Mouse (Mus musculus): ENCODE measurements around the gene Acer2.

Gene Acer2

GRCm38 (mm10) chr4:86874146-86874847, at the start of gene Acer2:
Gene Acer2, plus strand, starts transcription at chr4:86874396.
- peak; percentile 93 for DNase-seq (ENCODE audit: low read depth, low spot score)

- no peak for DNase-seq (ENCODE audit: low read depth, low spot score)
Observed at GRCm38 (mm10) chr4:86825143-86825542, 49.1 kb upstream of the Acer2 start.

GRCm38 (mm10) chr4:86831896-86832295, 42.3 kb upstream of the Acer2 start:
- no peak for DNase-seq (ENCODE audit: low read depth, low spot score)

GRCm38 (mm10) chr4:86841141-86841540, 33.1 kb upstream of the Acer2 start:
- peak; percentile 57 for DNase-seq (ENCODE audit: low read depth, low spot score)

- no peak for DNase-seq (ENCODE audit: low read depth, low spot score)
Observed at GRCm38 (mm10) chr4:86845384-86845783, 28.8 kb upstream of the Acer2 start.

GRCm38 (mm10) chr4:86847246-86847645, 26.9 kb upstream of the Acer2 start:
- DNase-seq (ENCODE audit: low read depth, low spot score): no peak

GRCm38 (mm10) chr4:86851331-86851730, 22.9 kb upstream of the Acer2 start:
- no peak for DNase-seq (ENCODE audit: low read depth, low spot score)

GRCm38 (mm10) chr4:86852018-86852417, 22.2 kb upstream of the Acer2 start:
- no peak for DNase-seq (ENCODE audit: low read depth, low spot score)

- DNase-seq (ENCODE audit: low read depth, low spot score): peak; percentile 47
Observed at GRCm38 (mm10) chr4:86852813-86853590, 21.2 kb upstream of the Acer2 start.

GRCm38 (mm10) chr4:86856304-86857112, 17.7 kb upstream of the Acer2 start:
- DNase-seq (ENCODE audit: low read depth, low spot score): no peak

GRCm38 (mm10) chr4:86857113-86858069, 16.8 kb upstream of the Acer2 start, which contains the start of gene Rps6:
Gene Rps6, minus strand, starts transcription at chr4:86857412.
- DNase-seq (ENCODE audit: low read depth, low spot score): peak; percentile 97

GRCm38 (mm10) chr4:86858070-86858440, 16.1 kb upstream of the Acer2 start:
- no peak for DNase-seq (ENCODE audit: low read depth, low spot score)

- DNase-seq (ENCODE audit: low read depth, low spot score): no peak
Observed at GRCm38 (mm10) chr4:86864087-86864486, 10.1 kb upstream of the Acer2 start.

GRCm38 (mm10) chr4:86871988-86872387, 2.2 kb upstream of the Acer2 start:
- DNase-seq (ENCODE audit: low read depth, low spot score): peak; percentile 48

GRCm38 (mm10) chr4:86873072-86873471, 1.1 kb upstream of the Acer2 start:
- no peak for DNase-seq (ENCODE audit: low read depth, low spot score)

GRCm38 (mm10) chr4:86879477-86879876, 5.3 kb downstream of the Acer2 start:
- DNase-seq (ENCODE audit: low read depth, low spot score): no peak

GRCm38 (mm10) chr4:86881178-86881577, 7.0 kb downstream of the Acer2 start:
- DNase-seq (ENCODE audit: low read depth, low spot score): no peak

GRCm38 (mm10) chr4:86882413-86882812, 8.2 kb downstream of the Acer2 start:
- DNase-seq (ENCODE audit: low read depth, low spot score): no peak

GRCm38 (mm10) chr4:86884945-86885344, 10.7 kb downstream of the Acer2 start:
- DNase-seq (ENCODE audit: low read depth, low spot score): peak; percentile 75

- no peak for DNase-seq (ENCODE audit: low read depth, low spot score)
Observed at GRCm38 (mm10) chr4:86885790-86886159, 11.6 kb downstream of the Acer2 start.
